Mouse (Mus musculus): Measurements from ENCODE around the gene Vmn2r109. TPM values are rescaled to one million over a fixed set of nuclear protein-coding genes. Genes with fewer than 3 reads are reported as not detected.
"Not testable (repeated sequence)": the region's sequence is repeated elsewhere in the genome, so short reads cannot be mapped to it uniquely, and the experiment has no call there.

Vmn2r109 gene
- not detected in 2 replicates for polyA plus RNA-seq (2014; fragmentation: Nextera tagmentation; extraction: Ambion mirVana)

GRCm38 (mm10) chr17:20564656-20565055 lies at the start of gene Vmn2r109:
Gene Vmn2r109 (minus strand): TSS chr17:20564756.
- H3K27me3 ChIP-seq (ENCODE audit: control insufficient read depth, insufficient read depth, low read length), result no peaks in the 10 kb centered on the region
- H3K4me2 ChIP-seq (ENCODE audit: low read depth), result no peak within 1 kb of the TSS
- no peaks in the 10 kb centered on the region for H3K4me1 ChIP-seq (ENCODE audit: control insufficient read depth, insufficient read depth, low read length)
- H3K4me3 ChIP-seq (ENCODE audit: low read depth, low read length), result no peak within 1 kb of the TSS
- DNase-seq (ENCODE audit: low spot score), result no peak
- no peaks in the 10 kb centered on the region for H3K9me3 ChIP-seq (ENCODE audit: control insufficient read depth, low read length)
- no peaks in the 10 kb centered on the region for H3K36me3 ChIP-seq (ENCODE audit: control insufficient read depth, insufficient read depth, low read length)
- H3K27ac ChIP-seq (ENCODE audit: low read depth, low read length), result no peak within 1 kb of the TSS
- 79% methylated on average over 1 of the region's 1 CpGs for WGBS
- H3K9ac ChIP-seq (ENCODE audit: low read length), result no peak within 1 kb of the TSS
- ATAC-seq (ENCODE audit: insufficient read depth, low FRiP score, low TSS enrichment), result no peak

- WGBS, result 46% methylated on average over 1 of the region's 1 CpGs
- Histone ChIP-seq H3K36me3 (ENCODE audit: control insufficient read depth, insufficient read depth, low read length) (no peaks in the 10 kb centered on the region), H3K4me2 (ENCODE audit: low read depth) (no peak within 1 kb of the TSS), H3K9ac (ENCODE audit: low read length) (no peak within 1 kb of the TSS), H3K27ac (ENCODE audit: low read depth, low read length) (no peak within 1 kb of the TSS), H3K4me1 (ENCODE audit: control insufficient read depth, insufficient read depth, low read length) (no peaks in the 10 kb centered on the region), H3K9me3 (ENCODE audit: control insufficient read depth, low read length) (no peaks in the 10 kb centered on the region), H3K4me3 (ENCODE audit: low read depth, low read length) (no peak within 1 kb of the TSS), H3K27me3 (ENCODE audit: control insufficient read depth, insufficient read depth, low read length) (no peaks in the 10 kb centered on the region)
- DNase-seq (ENCODE audit: low spot score) (no peak), ATAC-seq (ENCODE audit: insufficient read depth, low FRiP score, low TSS enrichment) (no peak)
These were observed 31.8 kb upstream of the Vmn2r109 start, which contains the start of gene Vmn2r110 for GRCm38 (mm10) chr17:20596323-20596722. Gene Vmn2r110 (minus strand): TSS chr17:20596423.

GRCm38 (mm10) chr17:20508247-20508646 lies 56.3 kb downstream of the Vmn2r109 start:
- not testable (repeated sequence) for H3K9ac ChIP-seq (ENCODE audit: low read length); H3K4me3 ChIP-seq (ENCODE audit: low read depth, low read length); DNase-seq (ENCODE audit: low spot score); H3K4me2 ChIP-seq (ENCODE audit: low read depth); ATAC-seq (ENCODE audit: insufficient read depth, low FRiP score, low TSS enrichment); H3K27me3 ChIP-seq (ENCODE audit: control insufficient read depth, insufficient read depth, low read length); H3K4me1 ChIP-seq (ENCODE audit: control insufficient read depth, insufficient read depth, low read length); H3K27ac ChIP-seq (ENCODE audit: low read depth, low read length); H3K9me3 ChIP-seq (ENCODE audit: control insufficient read depth, low read length); H3K36me3 ChIP-seq (ENCODE audit: control insufficient read depth, insufficient read depth, low read length)

GRCm38 (mm10) chr17:20497858-20498257 lies 66.7 kb downstream of the Vmn2r109 start, which contains the start of gene Vmn1r225:
Gene Vmn1r225 (plus strand): TSS chr17:20498158.
- Histone ChIP-seq H3K4me3 (ENCODE audit: low read depth, low read length) (no peak within 1 kb of the TSS), H3K9me3 (ENCODE audit: control insufficient read depth, low read length) (0 out of 2 replicates have a peak, but pooled peaks cover 3% of the 10 kb centered on the region), H3K27me3 (ENCODE audit: control insufficient read depth, insufficient read depth, low read length) (no peaks in the 10 kb centered on the region), H3K4me1 (ENCODE audit: control insufficient read depth, insufficient read depth, low read length) (no peaks in the 10 kb centered on the region), H3K36me3 (ENCODE audit: control insufficient read depth, insufficient read depth, low read length) (no peaks in the 10 kb centered on the region), H3K27ac (ENCODE audit: low read depth, low read length) (no peak within 1 kb of the TSS), H3K4me2 (ENCODE audit: low read depth) (no peak within 1 kb of the TSS), H3K9ac (ENCODE audit: low read length) (no peak within 1 kb of the TSS)
- no peak for ATAC-seq (ENCODE audit: insufficient read depth, low FRiP score, low TSS enrichment)
- no peak for DNase-seq (ENCODE audit: low spot score)

Other genes with a start within 250 kb of the Vmn2r109 start
- not detected in 2 replicates for gene Vmn2r107, start 219.5 kb downstream of the Vmn2r109 start, polyA plus RNA-seq (2014; fragmentation: Nextera tagmentation; extraction: Ambion mirVana)
- not detected in 2 replicates for gene Vmn1r224, start 150.6 kb downstream of the Vmn2r109 start, polyA plus RNA-seq (2014; fragmentation: Nextera tagmentation; extraction: Ambion mirVana)
- not detected in 2 replicates for gene Vmn2r108, start 83.4 kb downstream of the Vmn2r109 start, polyA plus RNA-seq (2014; fragmentation: Nextera tagmentation; extraction: Ambion mirVana)
- gene Vmn1r225, start 66.6 kb downstream of the Vmn2r109 start, polyA plus RNA-seq (2014; fragmentation: Nextera tagmentation; extraction: Ambion mirVana), result not detected in 2 replicates
- 0.04 and 0.05 TPM in 2 replicates for gene Vmn2r110, start 31.7 kb upstream of the Vmn2r109 start, polyA plus RNA-seq (2014; fragmentation: Nextera tagmentation; extraction: Ambion mirVana)
- gene Fpr-rs3, start 60.1 kb upstream of the Vmn2r109 start, polyA plus RNA-seq (2014; fragmentation: Nextera tagmentation; extraction: Ambion mirVana), result not detected in 2 replicates
- gene Vmn1r226, start 118.1 kb upstream of the Vmn2r109 start, polyA plus RNA-seq (2014; fragmentation: Nextera tagmentation; extraction: Ambion mirVana), result not detected in 2 replicates
- not detected in 2 replicates for gene Vmn1r227, start 165.1 kb upstream of the Vmn2r109 start, polyA plus RNA-seq (2014; fragmentation: Nextera tagmentation; extraction: Ambion mirVana)
- not detected in 2 replicates for gene Vmn1r228, start 221.4 kb upstream of the Vmn2r109 start, polyA plus RNA-seq (2014; fragmentation: Nextera tagmentation; extraction: Ambion mirVana)
- not detected in 2 replicates for gene Vmn1r229, start 246.8 kb upstream of the Vmn2r109 start, polyA plus RNA-seq (2014; fragmentation: Nextera tagmentation; extraction: Ambion mirVana)